Mouse (Mus musculus) heart, postnatal 36 days (tissue): ENCODE results near the gene Rhd. TPM values are rescaled to one million over a fixed set of nuclear protein-coding genes. Genes with fewer than 3 reads are reported as not detected.

Source experiments
- DNase-seq, 2 experiments: peaks; one replicate each; pipeline ENCODE4 v3.0.0; 2021 to 2022
- intact Hi-C: fragments of 180-260 bp; cut with DNase I; formaldehyde crosslinking; loops from one replicate; pipeline ENCODE4 v1.15.1; 2025
- total RNA-seq, 2 experiments: library from RNA; stranded (reverse); gene quantifications; 2 replicates each; pipeline ENCODE4 v1.2.3; 2021

Rhd gene
- total RNA-seq, 2 experiments from 2014 or later: 2.8 to 3.0 TPM

GRCm38 (mm10) chr4:134856056-134856455, 8.3 kb upstream of the Rhd start:
- intact Hi-C loops: no loop called here

GRCm38 (mm10) chr4:134856501-134856900, 7.8 kb upstream of the Rhd start:
- DNase-seq: no peak
- intact Hi-C loops: no loop called here

More at GRCm38 (mm10) chr4:134856056-134856455, 8.3 kb upstream of the Rhd start:
- DNase-seq: no peak

- no peak for DNase-seq
- intact Hi-C loops: no loop called here
Observed at GRCm38 (mm10) chr4:134858494-134858893, 5.8 kb upstream of the Rhd start.

- intact Hi-C loops: no loop called here
Observed at GRCm38 (mm10) chr4:134861884-134862283, 2.5 kb upstream of the Rhd start.

GRCm38 (mm10) chr4:134862996-134863395, 1.3 kb upstream of the Rhd start:
- intact Hi-C loops: no loop called here

More at GRCm38 (mm10) chr4:134861884-134862283, 2.5 kb upstream of the Rhd start:
- DNase-seq: no peak

GRCm38 (mm10) chr4:134865340-134865739, 1.0 kb downstream of the Rhd start:
- DNase-seq: no peak
- intact Hi-C loops: no loop called here

More at GRCm38 (mm10) chr4:134862996-134863395, 1.3 kb upstream of the Rhd start:
- DNase-seq: no peak

- no peak for DNase-seq
- intact Hi-C loops: no loop called here
Observed at GRCm38 (mm10) chr4:134865789-134866188, 1.5 kb downstream of the Rhd start.

- no peak for DNase-seq
- intact Hi-C loops: no loop called here
Observed at GRCm38 (mm10) chr4:134867213-134867612, 2.9 kb downstream of the Rhd start.

GRCm38 (mm10) chr4:134867661-134868060, 3.3 kb downstream of the Rhd start:
- no peak for DNase-seq
- intact Hi-C loops: no loop called here

- intact Hi-C loops: no loop called here
- no peak for DNase-seq
Observed at GRCm38 (mm10) chr4:134868065-134868464, 3.7 kb downstream of the Rhd start.

GRCm38 (mm10) chr4:134868490-134868889, 4.2 kb downstream of the Rhd start:
- intact Hi-C loops: no loop called here
- DNase-seq: no peak

- intact Hi-C loops: no loop called here
- DNase-seq: no peak
Observed at GRCm38 (mm10) chr4:134869068-134869730, 4.9 kb downstream of the Rhd start.

GRCm38 (mm10) chr4:134869815-134870375, 5.6 kb downstream of the Rhd start:
- intact Hi-C loops: no loop called here

GRCm38 (mm10) chr4:134871477-134871876, 7.1 kb downstream of the Rhd start:
- intact Hi-C loops: no loop called here
- no peak for DNase-seq

More at GRCm38 (mm10) chr4:134869815-134870375, 5.6 kb downstream of the Rhd start:
- no peak for DNase-seq

- intact Hi-C loops: no loop called here
- DNase-seq: no peak
Observed at GRCm38 (mm10) chr4:134871950-134872349, 7.6 kb downstream of the Rhd start.

- intact Hi-C loops: no loop called here
- DNase-seq: no peak
Observed at GRCm38 (mm10) chr4:134876171-134876570, 11.8 kb downstream of the Rhd start.

- intact Hi-C loops: loop anchor here (1.0 to 2.0 kb wide), 2 partner anchors 86 to 337 kb away; no protein-coding TSS in a partner anchor
Observed at GRCm38 (mm10) chr4:134879410-134879981, 15.2 kb downstream of the Rhd start.

GRCm38 (mm10) chr4:134880041-134880440, 15.7 kb downstream of the Rhd start:
- peak in 1 of 2 experiments; percentile 12 for DNase-seq
- intact Hi-C loops: no loop called here

More at GRCm38 (mm10) chr4:134879410-134879981, 15.2 kb downstream of the Rhd start:
- DNase-seq: peak; percentile 75 to 78

- peak in 1 of 2 experiments; percentile 15 for DNase-seq
- intact Hi-C loops: no loop called here
Observed at GRCm38 (mm10) chr4:134883266-134883665, 18.9 kb downstream of the Rhd start.

GRCm38 (mm10) chr4:134883808-134884207, 19.5 kb downstream of the Rhd start:
- intact Hi-C loops: no loop called here
- peak; percentile 14 to 23 for DNase-seq

- intact Hi-C loops: no loop called here
- no peak for DNase-seq
Observed at GRCm38 (mm10) chr4:134884364-134884763, 20.0 kb downstream of the Rhd start.

- peak; percentile 57 to 69 for DNase-seq
- intact Hi-C loops: loop anchor here (5.0 kb wide), 1 partner anchor 65 kb away; no protein-coding TSS in a partner anchor
Observed at GRCm38 (mm10) chr4:134892096-134892495, 27.8 kb downstream of the Rhd start.
